Mouse (Mus musculus) brain, embryonic 14.5 days (tissue): ENCODE results near the gene Gm38392.
"Not testable (repeated sequence)": the region's sequence is repeated elsewhere in the genome, so short reads cannot be mapped to it uniquely, and the experiment has no call there.

ENCODE experiments used
- CTCF ChIP-seq: fragments of 200-500 bp; IDR thresholded peaks from 2 replicates; pipeline ENCODE4 v1.5.1; 2012; ENCODE audit warnings: inconsistent platforms, mild to moderate bottlenecking, moderate library complexity, borderline replicate concordance; ENCODE audit not compliant: insufficient read depth, insufficient read length; ENCODE audit errors: extremely low read depth
- POLR2A ChIP-seq: fragments of 200-500 bp; IDR thresholded peaks from 2 replicates; pipeline ENCODE4 v1.6.1; 2012; ENCODE audit warnings: mild to moderate bottlenecking, inconsistent platforms, borderline replicate concordance; ENCODE audit not compliant: poor library complexity, insufficient read depth, insufficient read length, severe bottlenecking; ENCODE audit errors: extremely low read depth

DNA sequence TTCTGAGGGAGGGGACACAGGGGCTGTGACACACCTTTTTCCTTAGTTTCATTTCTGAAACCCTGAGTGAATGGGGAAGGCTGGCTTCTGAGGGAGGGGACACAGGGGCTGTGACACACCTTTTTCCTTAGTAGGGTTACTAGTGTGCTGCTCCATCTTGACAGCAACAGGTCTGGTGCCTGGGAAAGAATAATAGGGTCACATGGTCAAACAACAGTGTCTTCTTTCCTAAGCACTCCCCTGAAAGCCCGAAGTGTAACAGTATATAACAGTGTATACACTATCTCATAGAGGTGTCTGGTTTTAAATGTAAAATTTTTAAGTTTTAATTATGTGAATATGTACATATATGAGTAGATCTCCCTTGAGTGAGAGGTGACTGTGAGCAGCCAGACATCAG, 8.3 kb upstream of the Gm38392 start:
- TF ChIP-seq CTCF, POLR2A: not testable (repeated sequence)
